Comparison of ENCODE assay signal across 8 mouse cellular contexts in the genomic region with DNA sequence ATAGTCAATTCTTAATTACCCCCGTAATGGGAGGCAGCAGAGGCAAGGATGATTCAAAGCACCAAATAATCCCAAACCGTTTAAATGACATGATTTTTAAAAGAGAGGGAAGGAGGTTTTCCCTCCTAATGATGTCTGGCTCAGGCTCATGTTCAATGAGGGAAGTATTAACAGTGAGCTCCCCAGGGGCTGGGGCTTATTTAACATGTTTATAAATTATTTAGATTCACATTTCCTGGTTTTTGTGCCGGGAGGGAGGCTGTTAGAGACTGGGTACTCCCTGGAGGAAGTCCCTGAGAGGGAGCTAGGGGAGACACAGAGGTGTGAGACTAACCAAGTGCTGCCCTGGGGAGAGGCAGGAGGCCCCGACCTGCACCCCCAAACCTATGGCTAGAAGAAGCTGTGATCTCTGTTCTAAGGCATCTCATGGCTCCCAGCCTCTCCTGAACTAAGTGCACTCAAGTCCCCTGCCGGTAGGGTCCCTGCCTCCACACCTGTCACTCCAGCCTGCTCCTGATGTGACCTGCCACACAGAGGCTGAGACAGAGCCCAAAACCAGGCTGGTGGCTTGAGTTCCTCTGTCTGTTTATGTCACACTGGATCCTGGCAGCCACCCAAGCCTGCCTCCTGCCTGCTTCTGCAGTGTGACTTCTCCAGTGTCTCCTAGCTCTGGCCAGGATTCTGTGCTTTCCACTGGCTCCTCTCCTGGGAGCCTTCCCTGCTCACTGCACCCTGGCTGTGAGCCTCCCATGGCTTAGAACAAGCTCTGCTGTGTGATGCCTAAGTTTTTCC. TPM values are rescaled to one million over a fixed set of nuclear protein-coding genes. Genes with fewer than 3 reads are reported as not detected.
DNase-seq lines count a peak whose midpoint lies in the region; ATAC-seq lines count a peak whose summit lies in the region.

No protein-coding gene starts in this region.

- H3K27ac ChIP-seq in embryonic facial prominence, embryonic 15.5 days (replicated peaks) = no peak overlapping the region

- H3K4me2 ChIP-seq in embryonic facial prominence, embryonic 15.5 days (replicated peaks) = no peak overlapping the region

- peaks cover 50% of the 10 kb centered on the region for H3K4me1 ChIP-seq in embryonic facial prominence, embryonic 15.5 days

- H3K27me3 ChIP-seq in embryonic facial prominence, embryonic 15.5 days = peaks cover 2% of the 10 kb centered on the region; the same call in 1 of the 2 replicates

- H3K9me3 ChIP-seq in embryonic facial prominence, embryonic 15.5 days (replicated peaks) = no peaks in the 10 kb centered on the region

- no peaks in the 10 kb centered on the region for H3K36me3 ChIP-seq in embryonic facial prominence, embryonic 15.5 days

- ATAC-seq in embryonic facial prominence, embryonic 15.5 days (ENCODE audit: insufficient number of reproducible peaks, low FRiP score, low TSS enrichment, low read depth) = 0 out of 2 replicates have a peak, but pooled peaks have one; percentile 35
- no peak for ATAC-seq in monocyte, adult 5-6 weeks (replicated peaks; ENCODE audit: insufficient number of reproducible peaks, low FRiP score, low TSS enrichment, poor library complexity, severe bottlenecking)

- H3K4me3 ChIP-seq in embryonic facial prominence, embryonic 15.5 days (replicated peaks) = no peak overlapping the region

- WGBS in embryonic facial prominence, embryonic 15.5 days = 11% methylated on average over 5 of the region's 5 CpGs

- H3K9ac ChIP-seq in embryonic facial prominence, embryonic 15.5 days = no peak overlapping the region

- DNase-seq in layer of hippocampus, postnatal 10 days (ENCODE audit: low spot score in 2 of 2) = peak; percentile 65 to 69
- DNase-seq in layer of hippocampus, adult 8-10 months (ENCODE audit: low spot score in 2 of 2) = no peak
- DNase-seq in heart, postnatal 4 days = peak; percentile 69
- DNase-seq in lung, postnatal 4 days = peak; percentile 78 to 85
- no peak for DNase-seq in spleen, adult 18-20 months
- DNase-seq in B cell, adult 2 months = no peak

RNA-seq across cellular contexts. Expression of a gene that starts 51.5 kb away (rescaled TPM):
- total RNA-seq in layer of hippocampus, postnatal 10 days (2021) = 10 to 100 TPM; 29.4 to 30.9 TPM
- total RNA-seq in layer of hippocampus, adult 8-10 months (2022) = 10 to 100 TPM; 10.6 to 18.1 (median 14.0) TPM
- polyA plus RNA-seq in embryonic facial prominence, embryonic 15.5 days (2015; fragmentation: Nextera tagmentation; extraction: Ambion mirVana) = 6.3 and 6.8 TPM in 2 replicates
- 1 to 10 TPM; 2.1 to 2.8 TPM for total RNA-seq in heart, postnatal 4 days (2021)
- total RNA-seq in monocyte, adult 5-6 weeks (2017) = not detected in 3 replicates

Comparison
In these comparisons a context has a peak if more than half of its experiments do, and no peak if none do; other contexts are left out.
1. DNase-seq: peak in layer of hippocampus, postnatal 10 days (2 of 2), heart, postnatal 4 days (single experiment) and lung, postnatal 4 days (2 of 2); none in layer of hippocampus, adult 8-10 months (0 of 2), spleen, adult 18-20 months (0 of 2) and B cell, adult 2 months (0 of 2).